Mouse (Mus musculus): ENCODE results near the gene 1700003H04Rik. TPM values are rescaled to one million over a fixed set of nuclear protein-coding genes. Genes with fewer than 3 reads are reported as not detected.

Gene 1700003H04Rik
- not detected in 2 replicates for total RNA-seq (2014; rRNA removed)
- polyA plus RNA-seq (2015; fragmentation: Nextera tagmentation; extraction: Ambion mirVana): not detected in 2 replicates

GRCm38 (mm10) chr3:124581001-124581400, at the start of gene 1700003H04Rik:
Gene 1700003H04Rik, minus strand, starts transcription at chr3:124581101.
- no peak within 1 kb of the TSS for H3K4me2 ChIP-seq (ENCODE audit: low read depth)
- no peak for TF ChIP-seq CTCF (IDR thresholded peaks at IDR 0.05; ENCODE audit: low read depth)
- H3K27me3 ChIP-seq (ENCODE audit: insufficient read depth, low read length): no peaks in the 10 kb centered on the region
- H3K4me1 ChIP-seq (ENCODE audit: insufficient read depth): no peaks in the 10 kb centered on the region
- H3K9me3 ChIP-seq (ENCODE audit: low read length): no peaks in the 10 kb centered on the region
- H3K9ac ChIP-seq: no peak within 1 kb of the TSS
- no peak within 1 kb of the TSS for H3K4me3 ChIP-seq (ENCODE audit: low read depth, low read length)
- DNase-seq: no peak
- no peak for ATAC-seq
- no peak within 1 kb of the TSS for H3K27ac ChIP-seq (ENCODE audit: low read depth, low read length)
- H3K36me3 ChIP-seq (ENCODE audit: insufficient read depth): no peaks in the 10 kb centered on the region

- Histone ChIP-seq H3K4me1 (ENCODE audit: insufficient read depth) (no peaks in the 10 kb centered on the region), H3K27me3 (ENCODE audit: insufficient read depth, low read length) (no peaks in the 10 kb centered on the region), H3K9me3 (ENCODE audit: low read length) (no peaks in the 10 kb centered on the region), H3K9ac (no peak overlapping the region), H3K27ac (ENCODE audit: low read depth, low read length) (no peak overlapping the region), H3K4me2 (ENCODE audit: low read depth) (no peak overlapping the region), H3K36me3 (ENCODE audit: insufficient read depth) (no peaks in the 10 kb centered on the region), H3K4me3 (ENCODE audit: low read depth, low read length) (no peak overlapping the region)
- no peak for TF ChIP-seq CTCF (IDR thresholded peaks at IDR 0.05; ENCODE audit: low read depth)
- 8% methylated on average over 3 of the region's 3 CpGs for WGBS
- ATAC-seq (no peak), DNase-seq (no peak)
Measured at GRCm38 (mm10) chr3:124623031-124623430, 42.1 kb upstream of the 1700003H04Rik start.

- H3K27me3 ChIP-seq (ENCODE audit: insufficient read depth, low read length): no peaks in the 10 kb centered on the region
- H3K27ac ChIP-seq (ENCODE audit: low read depth, low read length): no peak overlapping the region
- ATAC-seq (0 out of 2 replicates have a peak, but pooled peaks have one; percentile 27), DNase-seq (peak; percentile 4)
- TF ChIP-seq CTCF (IDR thresholded peaks at IDR 0.05; ENCODE audit: low read depth): no peak
- no peaks in the 10 kb centered on the region for H3K4me1 ChIP-seq (ENCODE audit: insufficient read depth)
- no peak overlapping the region for H3K4me3 ChIP-seq (ENCODE audit: low read depth, low read length)
- WGBS: 46% methylated on average over 1 of the region's 1 CpGs
- no peak overlapping the region for H3K4me2 ChIP-seq (ENCODE audit: low read depth)
- H3K9me3 ChIP-seq (ENCODE audit: low read length): no peaks in the 10 kb centered on the region
- H3K9ac ChIP-seq: no peak overlapping the region
- no peaks in the 10 kb centered on the region for H3K36me3 ChIP-seq (ENCODE audit: insufficient read depth)
Measured at GRCm38 (mm10) chr3:124613287-124613686, 32.4 kb upstream of the 1700003H04Rik start.

- Histone ChIP-seq H3K27ac (ENCODE audit: low read depth, low read length) (no peak overlapping the region), H3K27me3 (ENCODE audit: insufficient read depth, low read length) (no peaks in the 10 kb centered on the region), H3K9ac (no peak overlapping the region), H3K9me3 (ENCODE audit: low read length) (no peaks in the 10 kb centered on the region), H3K4me2 (ENCODE audit: low read depth) (no peak overlapping the region), H3K4me1 (ENCODE audit: insufficient read depth) (no peaks in the 10 kb centered on the region), H3K36me3 (ENCODE audit: insufficient read depth) (no peaks in the 10 kb centered on the region), H3K4me3 (ENCODE audit: low read depth, low read length) (no peak overlapping the region)
- no peak for TF ChIP-seq CTCF (IDR thresholded peaks at IDR 0.05; ENCODE audit: low read depth)
- no peak for DNase-seq
- ATAC-seq: no peak
Measured at GRCm38 (mm10) chr3:124609956-124610355, 29.1 kb upstream of the 1700003H04Rik start.

- Histone ChIP-seq H3K9me3 (ENCODE audit: low read length) (no peaks in the 10 kb centered on the region), H3K4me1 (ENCODE audit: insufficient read depth) (no peaks in the 10 kb centered on the region), H3K27me3 (ENCODE audit: insufficient read depth, low read length) (no peaks in the 10 kb centered on the region), H3K4me3 (ENCODE audit: low read depth, low read length) (no peak overlapping the region), H3K9ac (no peak overlapping the region), H3K4me2 (ENCODE audit: low read depth) (no peak overlapping the region), H3K36me3 (ENCODE audit: insufficient read depth) (no peaks in the 10 kb centered on the region), H3K27ac (ENCODE audit: low read depth, low read length) (no peak overlapping the region)
- no peak for TF ChIP-seq CTCF (IDR thresholded peaks at IDR 0.05; ENCODE audit: low read depth)
- DNase-seq (no peak), ATAC-seq (no peak)
Measured at GRCm38 (mm10) chr3:124606021-124606517, 25.2 kb upstream of the 1700003H04Rik start.

GRCm38 (mm10) chr3:124605518-124605917, 24.6 kb upstream of the 1700003H04Rik start:
- WGBS: 79% methylated on average over 1 of the region's 1 CpGs
- DNase-seq: no peak
- no peak for TF ChIP-seq CTCF (IDR thresholded peaks at IDR 0.05; ENCODE audit: low read depth)

GRCm38 (mm10) chr3:124597789-124598188, 16.9 kb upstream of the 1700003H04Rik start:
- Histone ChIP-seq H3K9me3 (ENCODE audit: low read length) (no peaks in the 10 kb centered on the region), H3K4me1 (ENCODE audit: insufficient read depth) (no peaks in the 10 kb centered on the region), H3K27me3 (ENCODE audit: insufficient read depth, low read length) (no peaks in the 10 kb centered on the region), H3K36me3 (ENCODE audit: insufficient read depth) (no peaks in the 10 kb centered on the region), H3K27ac (ENCODE audit: low read depth, low read length) (no peak overlapping the region), H3K9ac (no peak overlapping the region), H3K4me2 (ENCODE audit: low read depth) (no peak overlapping the region), H3K4me3 (ENCODE audit: low read depth, low read length) (no peak overlapping the region)
- no peak for TF ChIP-seq CTCF (IDR thresholded peaks at IDR 0.05; ENCODE audit: low read depth)
- ATAC-seq: no peak
- DNase-seq: no peak

More at GRCm38 (mm10) chr3:124605518-124605917, 24.6 kb upstream of the 1700003H04Rik start:
- H3K4me1 ChIP-seq (ENCODE audit: insufficient read depth): no peaks in the 10 kb centered on the region
- no peaks in the 10 kb centered on the region for H3K9me3 ChIP-seq (ENCODE audit: low read length)
- no peak overlapping the region for H3K27ac ChIP-seq (ENCODE audit: low read depth, low read length)
- no peaks in the 10 kb centered on the region for H3K36me3 ChIP-seq (ENCODE audit: insufficient read depth)
- no peak overlapping the region for H3K4me3 ChIP-seq (ENCODE audit: low read depth, low read length)
- H3K9ac ChIP-seq: no peak overlapping the region
- H3K27me3 ChIP-seq (ENCODE audit: insufficient read depth, low read length): no peaks in the 10 kb centered on the region
- no peak overlapping the region for H3K4me2 ChIP-seq (ENCODE audit: low read depth)
- ATAC-seq: no peak
